Mouse (Mus musculus) right cerebral cortex, postnatal 25 days (tissue): ENCODE measurements around the gene Slc39a13.

ENCODE experiments used
- DNase-seq: peaks from one replicate; pipeline ENCODE4 v3.0.0; 2022

Slc39a13 gene

DNA sequence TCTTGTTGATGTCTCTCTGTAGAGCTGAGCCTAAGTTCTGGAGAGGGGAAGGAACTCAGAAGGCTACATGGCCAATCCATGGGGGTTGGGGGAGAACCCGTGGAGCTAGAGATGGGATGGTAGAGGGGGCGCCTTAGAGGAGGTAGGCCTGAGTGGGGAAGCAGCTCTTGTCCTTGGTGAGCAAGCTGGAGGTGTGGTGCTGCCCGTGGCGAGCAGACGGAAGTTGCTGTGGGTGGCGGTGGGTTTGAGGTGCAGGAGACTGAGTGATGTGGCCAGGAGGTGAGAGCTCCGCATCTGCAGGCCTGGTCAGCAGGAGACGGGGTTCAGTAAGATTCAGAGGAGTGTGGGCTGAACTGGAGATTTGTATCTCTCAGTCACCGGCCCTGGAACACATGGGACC, 17.2 kb upstream of the Slc39a13 start:
- DNase-seq: no peak

DNA sequence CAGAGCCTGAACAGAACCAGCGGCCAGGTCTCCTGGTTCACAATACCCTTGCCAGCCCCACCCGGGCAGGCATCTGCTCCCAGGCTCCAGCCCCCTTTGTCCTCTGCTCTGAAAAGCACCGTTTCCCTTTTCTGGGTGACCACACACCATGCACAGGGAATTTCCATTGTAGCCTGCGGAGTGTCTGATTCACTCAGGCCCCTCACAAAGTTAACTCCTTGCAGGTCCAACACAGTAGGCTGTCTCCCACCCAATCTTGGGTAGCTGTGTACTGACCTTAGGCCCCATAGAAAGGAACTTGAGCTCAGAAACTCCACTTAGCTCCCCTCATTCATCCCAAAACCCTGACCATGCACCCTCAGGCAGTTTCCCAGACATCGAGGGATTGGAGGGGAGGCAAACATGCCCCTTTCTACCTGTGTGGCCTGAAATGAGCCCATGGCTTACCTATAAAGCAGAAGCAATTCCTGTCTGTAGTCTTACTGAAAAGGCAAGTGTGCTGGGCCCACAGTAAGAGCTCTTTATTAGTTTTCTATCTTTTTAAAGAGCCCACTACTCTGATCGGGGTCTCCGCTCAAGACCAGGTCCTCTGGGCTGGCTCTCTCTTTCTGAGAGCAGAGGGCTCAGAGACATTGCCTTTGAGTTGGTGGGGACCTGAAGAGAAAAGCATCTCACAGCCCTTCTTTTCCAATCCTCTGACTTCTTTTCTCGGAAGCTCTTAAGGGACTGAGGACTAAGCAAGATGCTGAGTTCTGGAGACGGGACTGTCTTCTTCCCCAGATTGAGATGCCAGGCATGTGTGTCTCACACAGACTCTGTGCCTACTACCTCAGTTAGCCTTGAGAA, 16.4 kb upstream of the Slc39a13 start:
- no peak for DNase-seq

DNA sequence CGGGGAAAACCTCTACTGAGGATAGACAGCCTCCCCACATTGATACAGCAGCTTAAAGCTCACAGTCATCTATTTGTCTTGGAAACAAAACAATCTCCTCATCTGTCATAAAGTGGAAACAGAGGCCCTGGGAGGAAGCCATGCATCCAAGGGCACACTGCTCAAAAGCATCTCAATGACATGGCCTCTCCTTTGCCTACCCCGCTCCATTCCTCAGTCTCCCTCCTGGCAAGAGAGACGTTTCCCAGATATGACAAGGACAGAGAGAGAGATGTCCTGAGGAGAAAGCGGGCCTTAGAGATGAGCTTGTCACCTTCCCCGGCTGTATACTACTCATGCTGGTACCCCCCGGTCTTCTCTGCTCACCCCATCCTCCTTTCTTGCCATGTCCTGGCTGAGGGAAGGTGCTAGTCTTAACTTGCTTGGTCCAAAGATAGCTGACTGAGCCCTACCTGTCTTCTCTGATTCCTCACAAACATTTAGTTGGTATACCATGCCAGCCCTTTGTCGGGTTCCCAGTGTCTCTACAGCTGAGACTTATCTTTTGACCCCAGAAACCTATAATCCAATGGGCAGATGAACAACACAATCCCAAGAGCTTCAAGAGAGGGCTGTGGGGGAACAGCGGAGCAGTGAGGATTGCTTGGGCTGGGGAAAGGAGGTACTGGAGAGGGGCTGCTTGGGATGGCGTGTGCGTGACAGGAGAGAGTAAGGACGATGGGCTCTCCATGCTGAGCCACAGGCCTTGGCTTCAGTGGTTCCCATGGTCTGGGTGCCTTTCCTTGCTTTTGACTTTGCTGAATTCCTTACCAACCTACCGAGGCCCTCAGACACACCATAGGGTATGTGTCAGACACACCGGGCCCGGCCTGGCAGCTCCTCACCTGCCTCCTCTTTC, 15.5 kb upstream of the Slc39a13 start:
- no peak for DNase-seq

DNA sequence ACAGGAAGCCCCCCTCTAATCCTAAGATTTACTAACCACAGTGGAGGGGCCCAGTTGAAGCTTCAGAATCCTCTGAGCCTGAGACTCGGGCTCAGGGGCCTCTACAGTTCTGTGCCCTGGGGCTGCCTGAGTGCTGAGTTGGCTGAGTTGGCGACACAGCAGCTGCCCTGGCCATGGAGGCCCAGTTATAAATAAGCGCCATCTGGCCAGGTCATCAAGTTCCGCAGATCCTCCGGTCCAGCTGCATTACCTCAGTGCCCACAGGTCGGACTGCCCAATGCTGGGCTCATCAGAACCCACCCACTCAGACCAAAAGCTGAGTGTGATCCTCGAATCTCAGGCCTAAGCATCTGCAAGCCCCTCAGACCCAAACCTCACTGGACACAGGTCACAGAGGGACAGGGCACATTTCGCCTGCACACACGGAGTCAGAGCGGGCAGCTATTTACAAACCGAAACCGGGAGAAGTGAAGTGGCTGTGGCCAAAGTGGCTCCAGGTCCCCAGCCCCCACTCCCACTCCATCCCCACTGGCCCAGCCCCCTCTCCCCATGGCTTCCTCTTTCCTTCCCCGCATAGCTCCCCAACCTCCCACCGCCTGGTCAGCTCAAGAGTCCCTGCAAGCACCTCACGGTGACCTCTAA, 14.1 kb upstream of the Slc39a13 start:
- no peak for DNase-seq

DNA sequence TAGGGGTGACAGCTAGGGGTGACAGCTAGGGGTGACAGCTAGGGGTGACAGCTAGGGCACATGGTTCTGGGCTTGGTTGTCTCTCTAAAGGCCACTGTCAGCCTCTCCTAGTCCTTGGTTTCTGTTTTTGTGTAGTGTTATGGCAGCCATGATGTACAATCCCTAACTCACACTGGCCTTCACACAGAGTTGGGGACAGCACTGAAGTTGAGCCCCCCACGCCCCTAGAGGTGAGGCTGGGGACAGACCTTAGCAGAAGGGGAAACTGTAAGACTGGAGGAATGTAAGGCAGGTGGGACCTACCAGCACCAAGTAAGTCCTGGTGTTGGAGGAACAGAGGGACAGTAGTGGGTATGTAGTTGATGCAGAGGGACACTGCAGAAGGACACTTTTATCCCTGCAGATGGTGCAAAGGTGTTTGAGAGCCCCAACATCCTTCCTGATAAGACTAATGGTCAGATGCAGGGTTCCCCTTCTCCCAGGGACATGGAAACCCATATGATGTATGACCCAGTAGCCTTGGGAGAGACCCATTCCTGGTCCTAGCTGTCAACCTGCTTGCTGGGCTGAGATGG, 13.2 kb upstream of the Slc39a13 start:
- no peak for DNase-seq

DNA sequence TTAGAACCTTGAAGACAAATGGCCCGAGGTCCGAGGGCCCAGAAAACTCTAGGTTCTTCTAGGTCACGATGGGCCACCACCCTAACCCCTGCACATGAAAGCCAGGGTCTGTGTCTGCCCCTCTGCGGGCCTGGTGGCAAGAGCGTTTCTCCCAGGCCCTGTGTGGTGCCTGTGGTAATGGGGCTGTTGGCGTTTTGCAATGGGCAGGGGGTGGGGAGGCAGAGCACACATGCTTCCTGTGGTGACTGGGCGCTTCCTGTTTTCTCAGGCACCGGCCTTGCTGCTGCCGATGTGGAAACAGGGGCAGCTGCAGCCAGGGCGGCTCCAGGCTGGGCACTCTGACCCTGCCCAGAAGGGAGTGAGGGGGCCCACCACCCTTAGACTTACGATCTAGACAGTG, 12.6 kb upstream of the Slc39a13 start:
- no peak for DNase-seq

DNA sequence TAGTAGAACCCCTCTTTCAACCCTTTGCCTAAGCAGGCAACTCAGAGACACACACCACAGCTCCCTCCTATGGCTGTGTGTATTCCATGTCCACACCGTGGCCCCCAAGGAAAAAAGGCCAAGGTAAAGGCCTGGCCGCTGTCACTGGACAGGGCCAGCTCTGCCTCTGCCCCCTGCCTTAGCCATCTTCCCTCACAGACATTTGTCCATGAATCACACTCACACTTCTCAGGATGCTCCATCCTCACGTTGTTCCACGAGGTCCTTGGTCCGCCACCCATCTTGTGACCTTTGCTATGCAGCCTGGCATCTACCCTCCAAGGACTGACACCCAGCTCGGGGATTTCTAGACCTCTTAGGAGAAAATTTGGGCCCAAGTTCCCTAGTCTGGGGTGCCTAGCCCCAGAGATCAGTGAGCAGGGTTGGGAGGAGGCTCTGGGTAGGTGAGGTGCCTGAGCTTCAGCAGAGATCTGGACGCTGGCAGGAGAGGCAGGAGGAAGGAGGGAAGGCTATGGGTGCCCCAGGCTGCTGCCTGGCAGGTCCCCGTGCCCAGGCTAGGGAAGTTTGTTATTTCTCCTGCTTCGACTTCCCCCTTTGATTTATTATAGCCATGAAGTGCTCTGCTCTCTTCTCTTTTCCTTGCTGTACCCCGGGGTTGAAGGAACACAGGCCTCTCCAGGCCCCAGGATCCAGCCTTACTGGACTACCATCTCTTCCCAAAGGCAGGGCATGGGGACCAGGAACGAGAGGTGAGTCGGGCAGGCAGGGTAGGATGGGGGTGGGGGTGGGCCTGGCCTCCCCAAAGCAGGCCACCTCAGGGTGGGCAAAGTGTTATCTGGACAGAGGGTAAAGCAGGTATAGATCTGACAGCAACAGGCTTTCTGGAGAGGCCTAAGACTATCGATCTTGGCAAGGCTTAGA, 11.8 kb upstream of the Slc39a13 start, which contains the start of gene Spi1:
Gene Spi1 (plus strand): TSS at position 616 of the 921 bp plus-strand sequence.
- DNase-seq: no peak

DNA sequence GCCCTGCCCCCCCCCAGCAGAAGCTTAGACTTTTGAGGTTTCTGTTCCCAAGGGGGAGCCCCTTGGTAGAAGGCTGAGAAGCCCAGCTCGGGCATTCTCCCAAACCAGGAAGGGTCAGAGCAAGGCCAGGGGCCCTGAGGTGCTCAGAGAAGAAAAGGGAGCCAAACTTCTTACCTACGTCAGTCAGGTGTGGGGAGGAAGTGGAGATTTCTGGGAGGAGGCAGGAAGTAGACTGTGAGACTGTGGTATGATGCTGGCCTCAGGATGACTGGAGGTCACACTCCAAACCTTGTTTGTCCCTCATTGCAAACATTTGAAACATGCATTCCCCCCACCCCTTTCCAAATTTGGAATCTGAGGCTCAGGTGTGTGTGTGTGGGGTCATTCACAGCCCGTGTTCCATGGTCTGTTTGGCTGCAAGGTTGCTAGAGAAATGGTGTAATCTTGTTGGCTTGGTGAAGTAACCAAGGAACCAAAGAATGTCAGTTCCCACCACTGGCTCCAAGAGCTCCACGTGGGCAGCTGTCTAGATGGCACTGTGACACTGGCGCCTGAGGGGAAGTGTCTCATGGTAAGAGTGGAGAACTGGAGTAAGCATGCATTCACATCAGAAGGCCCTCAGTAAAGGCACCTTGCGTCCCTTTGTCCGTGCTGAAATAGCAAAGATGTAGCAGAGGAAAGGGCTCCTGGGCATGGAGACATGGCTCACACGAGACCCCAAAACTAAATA, 10.7 kb upstream of the Slc39a13 start:
- no peak for DNase-seq

DNA sequence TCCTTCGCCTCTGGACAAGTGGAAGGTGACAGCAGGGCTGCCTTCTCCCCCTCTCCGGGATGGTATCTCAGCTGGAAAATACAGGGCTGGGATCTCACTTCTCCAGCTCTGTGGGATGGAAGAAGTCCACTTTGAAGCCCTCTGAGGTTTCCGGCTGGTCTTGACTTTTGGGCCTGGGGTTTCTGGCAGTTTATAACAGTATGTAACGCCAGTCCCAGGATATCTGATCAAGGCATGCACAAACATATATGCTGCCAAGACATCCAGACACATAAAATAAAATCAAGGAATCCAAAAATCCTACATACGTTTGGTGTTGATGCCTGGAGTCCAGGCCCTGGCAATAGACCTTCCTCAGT, 8.8 kb upstream of the Slc39a13 start:
- DNase-seq: no peak

DNA sequence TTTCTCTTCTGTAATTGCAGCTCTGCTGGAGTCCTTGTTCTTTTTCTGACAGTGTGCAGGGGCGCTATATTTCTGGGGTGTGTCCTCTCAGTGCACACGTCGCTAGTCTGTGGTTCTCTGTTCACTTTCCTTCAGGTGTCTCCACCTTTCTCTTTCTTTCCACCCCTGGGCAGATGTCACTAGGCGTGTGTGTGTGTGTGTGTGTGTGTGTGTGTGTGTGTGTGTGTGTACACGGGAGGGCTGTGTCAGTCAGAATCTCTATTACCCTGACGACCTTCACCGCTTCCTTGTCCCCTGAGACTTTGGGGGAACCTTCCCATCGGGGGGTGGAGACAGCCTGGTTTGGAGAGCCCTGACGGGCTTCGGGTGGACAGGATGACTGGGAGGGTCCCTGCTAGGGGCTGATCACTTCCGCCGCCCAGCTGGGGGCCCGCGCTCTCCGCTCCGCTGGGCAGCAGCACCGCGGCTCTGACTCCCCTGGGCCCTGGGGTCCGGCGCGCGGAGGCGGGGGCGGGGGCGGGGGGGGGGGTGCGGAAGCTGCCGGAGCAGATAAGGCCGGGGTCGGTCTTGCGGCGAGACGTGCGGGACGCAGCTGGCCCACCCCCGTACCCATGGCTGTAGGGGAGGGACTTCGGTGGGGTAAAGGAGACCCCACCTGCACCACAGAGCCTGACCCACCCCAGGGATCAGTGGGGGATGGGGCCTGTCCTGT, 8.3 kb upstream of the Slc39a13 start:
- DNase-seq: no peak

DNA sequence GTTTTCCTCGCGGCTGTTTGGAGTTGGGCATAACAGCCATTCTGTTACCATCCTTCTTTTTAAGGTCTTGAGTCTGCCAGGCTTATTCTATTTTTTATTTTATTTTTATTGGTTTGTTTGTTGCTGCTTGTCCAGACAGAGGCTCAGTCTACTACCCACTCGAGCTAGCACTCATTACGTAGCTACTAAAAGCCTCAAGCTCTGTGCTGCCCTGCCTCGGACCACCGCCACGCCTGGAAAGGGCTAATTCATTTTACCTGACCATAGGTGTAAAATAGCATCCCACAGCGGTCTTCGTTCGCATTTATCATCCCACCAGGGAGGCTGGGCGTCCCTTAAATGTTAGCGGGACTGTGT, 7.7 kb upstream of the Slc39a13 start:
- no peak for DNase-seq

DNA sequence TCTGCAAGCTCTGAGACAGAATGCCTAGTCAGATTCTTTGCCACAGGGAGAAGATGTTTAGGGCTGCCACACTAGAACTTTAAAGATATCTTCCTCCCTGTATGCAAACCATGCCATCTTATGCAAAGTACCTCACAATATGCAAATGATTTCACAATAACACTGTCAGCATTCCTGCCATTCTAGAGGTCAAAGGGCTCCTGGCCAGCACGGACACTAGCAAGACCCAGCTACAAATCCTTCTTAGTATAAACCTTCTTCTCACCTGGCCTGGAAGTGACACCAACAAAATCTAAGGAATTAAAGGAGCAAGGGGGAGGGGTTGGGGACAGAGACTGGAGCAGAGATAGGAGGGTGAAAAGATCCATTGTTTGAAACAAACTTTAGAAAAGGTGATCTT, 1.9 kb upstream of the Slc39a13 start:
- DNase-seq: no peak

DNA sequence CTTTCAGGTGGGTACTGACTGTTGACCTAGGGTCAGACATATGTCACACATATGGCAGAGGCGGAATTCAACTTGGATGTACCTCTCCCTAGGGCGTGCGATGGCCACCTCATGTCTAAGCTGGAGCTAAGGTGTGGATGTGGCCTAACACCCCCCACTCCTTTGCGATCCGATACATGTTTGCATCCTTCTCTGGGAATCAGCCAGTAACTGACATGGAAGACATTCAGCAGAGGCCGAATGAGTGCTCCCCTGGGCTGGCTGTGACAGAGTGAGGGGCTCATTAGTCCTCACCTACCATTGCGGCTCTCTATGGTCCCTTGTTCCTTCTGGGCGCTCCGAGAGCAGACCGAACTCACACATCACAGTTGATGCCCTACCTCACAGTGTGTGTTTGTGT, 842 bp upstream of the Slc39a13 start:
- no peak for DNase-seq

DNA sequence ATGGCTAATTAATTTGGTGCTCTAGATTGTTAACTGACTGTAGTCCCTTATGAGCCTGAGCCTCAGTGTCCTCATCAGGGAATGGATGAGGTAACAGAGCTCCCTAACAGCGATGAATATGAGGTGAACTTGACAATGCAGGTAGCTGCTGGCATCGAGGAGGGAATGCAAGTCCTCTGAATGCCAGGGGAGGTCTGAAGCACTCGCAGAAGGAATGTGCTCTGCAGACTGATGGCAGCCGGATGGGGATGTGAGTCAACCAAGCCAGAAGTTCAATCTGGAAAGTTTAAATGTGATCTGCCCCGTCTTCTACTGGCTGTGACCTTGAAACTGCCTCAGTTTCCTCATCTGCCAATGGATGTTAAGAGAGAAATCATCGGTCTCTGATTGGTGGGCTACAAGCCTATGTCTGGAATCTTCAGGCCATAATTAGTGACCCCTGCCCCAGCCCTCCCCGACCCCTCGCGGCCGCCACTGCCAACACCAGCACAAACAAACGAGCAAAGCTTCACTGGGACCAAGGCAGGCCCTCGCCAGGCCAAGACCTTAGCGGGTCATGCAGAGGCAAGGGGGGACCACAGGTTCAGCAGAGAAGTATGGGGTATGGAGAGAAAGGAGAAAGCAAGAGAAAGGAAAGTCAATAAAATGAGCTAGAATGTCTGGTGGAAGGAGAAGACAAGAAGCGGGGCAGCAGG, 764 bp downstream of the Slc39a13 start:
- DNase-seq: no peak

DNA sequence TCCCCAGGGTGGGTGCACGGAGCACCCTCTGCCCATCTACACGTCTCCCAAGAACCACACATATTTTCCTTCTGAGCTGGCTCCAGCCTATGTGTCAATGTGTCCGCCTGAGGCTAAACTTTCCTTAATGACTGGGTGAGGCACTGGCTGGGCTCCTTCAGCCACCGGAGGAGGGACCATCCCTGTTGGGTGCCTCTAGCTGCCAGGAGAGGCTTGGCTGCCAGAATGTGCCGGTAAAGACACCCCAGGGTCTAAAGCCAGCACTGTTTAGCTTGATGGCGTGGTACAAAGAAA, 1.4 kb downstream of the Slc39a13 start:
- no peak for DNase-seq

DNA sequence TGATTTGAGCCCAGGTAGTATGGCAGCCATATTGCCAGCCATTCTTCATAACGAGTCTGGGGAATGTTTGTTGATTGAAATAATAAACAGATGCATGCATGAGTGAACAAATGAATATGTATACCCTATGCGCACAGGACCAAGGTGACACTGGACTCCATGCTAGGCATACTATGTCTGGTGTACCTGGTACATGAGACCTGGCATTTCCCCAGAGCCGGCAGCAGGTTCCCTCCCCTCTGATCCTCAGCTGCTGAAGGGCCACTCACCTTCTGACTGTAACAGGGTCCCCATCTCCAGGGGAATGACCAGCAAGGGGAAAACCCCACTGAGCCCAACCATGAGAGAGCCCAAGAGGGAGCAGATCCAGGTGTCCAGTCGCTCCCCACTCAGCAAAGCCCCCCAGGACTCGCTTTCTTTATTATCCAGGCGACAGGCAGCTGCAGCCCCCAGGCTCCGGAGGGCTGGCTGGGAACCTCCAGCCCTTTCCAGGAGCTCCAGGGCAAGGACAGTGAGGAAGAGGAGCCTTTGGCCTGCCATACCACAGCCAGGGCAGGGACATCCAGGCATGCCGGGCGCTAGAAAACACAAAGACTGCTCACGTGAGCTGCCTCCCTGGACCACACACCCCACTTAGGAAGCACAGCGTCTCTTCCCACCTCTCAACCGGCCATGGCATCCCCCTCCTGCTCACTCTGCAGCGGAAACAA, 1.9 kb downstream of the Slc39a13 start:
- no peak for DNase-seq

DNA sequence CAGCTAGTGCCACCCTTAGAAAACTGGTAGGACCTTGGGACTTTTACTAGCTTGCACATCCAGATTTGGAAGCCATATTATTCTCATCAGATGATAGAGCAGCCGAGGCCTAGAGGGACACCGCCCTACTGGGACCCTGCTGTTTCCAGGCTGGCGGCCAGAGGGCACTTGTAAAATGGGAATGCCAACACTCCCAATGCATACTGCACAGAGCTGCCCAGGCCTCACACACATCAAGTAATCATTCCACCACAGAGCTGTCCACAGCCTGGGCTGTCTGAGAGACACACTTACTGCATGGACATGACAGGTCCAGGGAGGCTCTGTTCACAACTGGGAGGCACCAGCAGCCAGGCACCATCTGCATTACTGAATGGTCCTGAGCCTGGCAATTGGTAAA, 3.8 kb downstream of the Slc39a13 start:
- no peak for DNase-seq

DNA sequence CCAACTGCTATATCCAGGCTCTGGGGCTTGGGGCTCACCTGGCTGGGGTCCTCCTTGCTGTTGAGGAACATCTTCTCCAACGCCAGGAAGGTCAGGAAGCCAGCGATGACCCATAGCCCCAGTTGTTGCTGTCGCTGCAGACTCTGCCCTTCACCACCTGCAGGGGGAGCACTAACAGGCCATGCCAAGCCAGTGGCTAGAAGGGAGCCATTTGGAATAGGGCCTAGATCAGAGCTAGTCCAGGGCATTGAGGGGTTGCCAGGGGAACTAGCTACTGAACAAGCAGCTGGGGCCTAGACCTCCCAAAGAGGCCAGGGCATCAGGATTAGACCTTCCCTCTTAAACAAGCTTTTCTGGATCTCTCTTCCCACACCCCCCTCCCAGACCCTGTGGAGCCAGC, 4.7 kb downstream of the Slc39a13 start:
- DNase-seq: no peak

DNA sequence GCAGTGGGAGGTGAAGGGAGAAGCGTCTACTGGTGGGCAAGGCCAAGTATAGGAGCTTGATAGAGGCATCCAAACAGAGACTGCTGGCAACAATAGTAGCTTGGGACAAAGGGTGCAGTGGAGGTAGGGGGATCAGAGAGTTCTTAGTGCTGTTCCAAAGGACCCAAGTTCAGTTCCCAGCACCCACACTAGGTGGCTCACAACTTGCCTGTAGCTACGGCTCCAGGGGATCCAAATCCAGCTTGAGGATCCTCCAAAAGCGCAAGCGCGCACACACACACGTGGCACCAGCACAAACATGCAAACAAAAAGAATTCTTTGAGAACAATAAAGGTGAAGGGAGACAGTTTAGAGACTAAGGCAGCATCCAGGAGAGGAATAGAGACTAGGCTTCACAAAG, 6.0 kb downstream of the Slc39a13 start:
- DNase-seq: no peak
